Mouse (Mus musculus) retina, adult 2 months (tissue): ENCODE measurements around the gene Pcdh7.
"Not testable (repeated sequence)": the region's sequence is repeated elsewhere in the genome, so short reads cannot be mapped to it uniquely, and the experiment has no call there.

Source experiments
- DNase-seq: peaks from one replicate; pipeline ENCODE4 v3.0.0-alpha.2; 2012; ENCODE audit warnings: low read depth, low spot score

Pcdh7 gene

GRCm38 (mm10) chr5:57717906-57718875 is at the start of gene Pcdh7:
Gene Pcdh7 (plus strand): TSS chr5:57717967.
- DNase-seq: no peak

GRCm38 (mm10) chr5:57676970-57677369 is 40.8 kb upstream of the Pcdh7 start:
- not testable (repeated sequence) for DNase-seq

GRCm38 (mm10) chr5:57708396-57708795 is 9.4 kb upstream of the Pcdh7 start:
- DNase-seq: no peak

GRCm38 (mm10) chr5:57713980-57714379 is 3.8 kb upstream of the Pcdh7 start:
- no peak for DNase-seq

- no peak for DNase-seq
Measured at GRCm38 (mm10) chr5:57714621-57715523, 2.9 kb upstream of the Pcdh7 start.

- DNase-seq: no peak
Measured at GRCm38 (mm10) chr5:57715524-57716400, 2.0 kb upstream of the Pcdh7 start.

GRCm38 (mm10) chr5:57716421-57717237 is 1.1 kb upstream of the Pcdh7 start:
- no peak for DNase-seq

- DNase-seq: no peak
Measured at GRCm38 (mm10) chr5:57717238-57717905, 395 bp upstream of the Pcdh7 start.

GRCm38 (mm10) chr5:57718876-57719593 is 1.3 kb downstream of the Pcdh7 start:
- DNase-seq: no peak

- no peak for DNase-seq
Measured at GRCm38 (mm10) chr5:57719594-57720185, 1.9 kb downstream of the Pcdh7 start.

GRCm38 (mm10) chr5:57720206-57720880 is 2.6 kb downstream of the Pcdh7 start:
- no peak for DNase-seq

- no peak for DNase-seq
Measured at GRCm38 (mm10) chr5:57721148-57721712, 3.5 kb downstream of the Pcdh7 start.

- DNase-seq: no peak
Measured at GRCm38 (mm10) chr5:57721927-57722326, 4.2 kb downstream of the Pcdh7 start.

GRCm38 (mm10) chr5:57733451-57733850 is 15.7 kb downstream of the Pcdh7 start:
- no peak for DNase-seq

- no peak for DNase-seq
Measured at GRCm38 (mm10) chr5:57735723-57736122, 18.0 kb downstream of the Pcdh7 start.

GRCm38 (mm10) chr5:57742924-57743323 is 25.2 kb downstream of the Pcdh7 start:
- DNase-seq: no peak

GRCm38 (mm10) chr5:57743956-57744661 is 26.3 kb downstream of the Pcdh7 start:
- no peak for DNase-seq
